ENCODE assay signal across 9 mouse cellular contexts in genomic region chr17:50331171-50332011, GRCm38 (mm10). TPM values are rescaled to one million over a fixed set of nuclear protein-coding genes. Genes with fewer than 3 reads are reported as not detected.
DNase-seq lines count a peak whose midpoint lies in the region; ATAC-seq and TF ChIP-seq lines count a peak whose summit lies in the region.
"Had no signal": no experiment of that assay in that cellular context is flagged by ENCODE, and none has a peak within 500 bp of the region (broad histone marks: within the 10 kb centered on the region; RNA-seq: fewer than 3 reads in every experiment).

No protein-coding gene starts in this region.

- TF ChIP-seq CTCF in MEL (IDR thresholded peaks at IDR 0.05 in 2 of 3, conservative IDR thresholded peaks at IDR 0.05 in 1 of 3; ENCODE audit: control insufficient read depth in 1 of 3, insufficient read depth in 1 of 3, low read depth in 2 of 3, low read length in 3 of 3, poor library complexity in 1 of 3, severe bottlenecking in 1 of 3): no peak

- 0 out of 2 replicates have a peak, but pooled peaks have one; percentile 60 for ATAC-seq in erythroid progenitor cell, adult 5-6 weeks (replicated peaks; ENCODE audit: low FRiP score, poor library complexity, severe bottlenecking)
- no peak for ATAC-seq in forebrain, embryonic 11.5 days (replicated peaks; ENCODE audit: low FRiP score)

- peak overlapping the region; percentile 72 for H3K9ac ChIP-seq in MEL (ENCODE audit: control insufficient read depth, low read depth, low read length, poor library complexity, severe bottlenecking)
- H3K9ac ChIP-seq in forebrain, embryonic 11.5 days (ENCODE audit: low read length): no peak overlapping the region
- H3K9ac ChIP-seq: midbrain, embryonic 12.5 days had no signal

- H3K4me3 ChIP-seq in MEL (ENCODE audit: control insufficient read depth in 1 of 2, insufficient read depth in 1 of 2, low read depth in 2 of 2, low read length in 2 of 2): peak overlapping the region; percentile 59 to 60
- no peak overlapping the region for H3K4me3 ChIP-seq in macrophage (ENCODE audit: inconsistent target)
- H3K4me3 ChIP-seq in forebrain, embryonic 11.5 days (ENCODE audit: low read depth, low read length): no peak overlapping the region
- H3K4me3 ChIP-seq: midbrain, embryonic 12.5 days had no signal

- no peak overlapping the region for H3K4me2 ChIP-seq in forebrain, embryonic 11.5 days (ENCODE audit: low read depth, low read length, severe bottlenecking)
- H3K4me2 ChIP-seq: midbrain, embryonic 12.5 days had no signal

- no peaks in the 10 kb centered on the region for H3K9me3 ChIP-seq in MEL (replicated peaks; ENCODE audit: insufficient read depth, low read length)
- no peaks in the 10 kb centered on the region for H3K9me3 ChIP-seq in forebrain, embryonic 11.5 days (ENCODE audit: control insufficient read depth, low read length)
- H3K9me3 ChIP-seq: midbrain, embryonic 12.5 days had no signal

- H3K36me3 ChIP-seq in MEL (ENCODE audit: control insufficient read depth in 1 of 2, insufficient read depth in 2 of 2, low read length in 2 of 2) (peaks cover 0 to 41% of the 10 kb centered on the region in 2 experiments; a peak in 2 of 4 replicates), macrophage (ENCODE audit: inconsistent target) (no peaks in the 10 kb centered on the region)
- H3K36me3 ChIP-seq in forebrain, embryonic 11.5 days (ENCODE audit: control insufficient read depth, insufficient read depth, low read length): no peaks in the 10 kb centered on the region
- H3K36me3 ChIP-seq: midbrain, embryonic 12.5 days had no signal

- no peak for TF ChIP-seq RAD21 in MEL (IDR thresholded peaks at IDR 0.05; ENCODE audit: low read depth, low read length)

- WGBS in macrophage (ENCODE audit: missing documents): 34% methylated on average over 8 of the region's 8 CpGs
- WGBS in forebrain, embryonic 11.5 days: 90% methylated on average over 8 of the region's 8 CpGs

- H3K27ac ChIP-seq in MEL (ENCODE audit: control insufficient read depth, low read depth, low read length): peak overlapping the region; percentile 93
- H3K27ac ChIP-seq in macrophage: 0 out of 2 replicates have a peak overlapping the region, but pooled peaks have one; percentile 4
- no peak overlapping the region for H3K27ac ChIP-seq in forebrain, embryonic 11.5 days (ENCODE audit: low read depth, low read length)
- H3K27ac ChIP-seq: midbrain, embryonic 12.5 days had no signal

- peak in 1 of 2 experiments; percentile 55; a peak in 1 of 4 replicates for TF ChIP-seq POLR2A in MEL (IDR thresholded peaks at IDR 0.05; ENCODE audit: control insufficient read depth in 1 of 2, insufficient read depth in 1 of 2, low read depth in 1 of 2, low read length in 2 of 2, poor library complexity in 1 of 2)

- no peaks in the 10 kb centered on the region for H3K27me3 ChIP-seq in MEL (ENCODE audit: control insufficient read depth in 1 of 2, insufficient read depth in 2 of 2, low read length in 2 of 2)
- no peaks in the 10 kb centered on the region for H3K27me3 ChIP-seq in forebrain, embryonic 11.5 days (ENCODE audit: control insufficient read depth, insufficient read depth, low read length)
- H3K27me3 ChIP-seq: midbrain, embryonic 12.5 days had no signal

- H3K79me2 ChIP-seq in MEL (ENCODE audit: control insufficient read depth, insufficient read depth, low read length, poor library complexity) (no peaks in the 10 kb centered on the region), macrophage (ENCODE audit: inconsistent target) (no peaks in the 10 kb centered on the region)

- TF ChIP-seq EP300 in MEL (IDR thresholded peaks at IDR 0.05; ENCODE audit: low read depth in 1 of 2, low read length in 2 of 2): peak; percentile 91 to 92

- peaks cover 23 to 43% of the 10 kb centered on the region in 2 experiments for H3K4me1 ChIP-seq in MEL (ENCODE audit: control insufficient read depth in 1 of 2, insufficient read depth in 2 of 2, low read length in 2 of 2)
- H3K4me1 ChIP-seq in forebrain, embryonic 11.5 days (replicated peaks; ENCODE audit: control insufficient read depth, insufficient read depth, low read length): no peaks in the 10 kb centered on the region
- H3K4me1 ChIP-seq: midbrain, embryonic 12.5 days had no signal

- peak; percentile 91 for DNase-seq in MEL (ENCODE audit: low read depth, low spot score)
- peak; percentile 7 to 17 for DNase-seq in kidney, adult 8-10 months
- no peak for DNase-seq in forebrain, embryonic 11.5 days (ENCODE audit: low spot score)
- DNase-seq in urinary bladder, adult 18-20 months (ENCODE audit: low spot score in 2 of 2): no peak
- DNase-seq in cerebellum, adult 8-10 months: no peak
- DNase-seq in embryo, embryonic 10.5 days (ENCODE audit: low spot score): no peak

TF ChIP-seq in MEL, 35 proteins besides CTCF, POLR2A, EP300 and RAD21 (continues in another document):
- TF ChIP-seq MYC (IDR thresholded peaks at IDR 0.05; ENCODE audit: low read depth, low read length) (peak; percentile 26; the same call in 1 of the 2 replicates), MYB (IDR thresholded peaks at IDR 0.05; ENCODE audit: low read depth, low read length) (0 out of 2 replicates have a peak, but pooled peaks have one; percentile 4), USF2 (IDR thresholded peaks at IDR 0.05; ENCODE audit: borderline replicate concordance in 1 of 2, insufficient read depth in 1 of 2, low read depth in 1 of 2, low read length in 2 of 2) (no peak), TAL1 (IDR thresholded peaks at IDR 0.05; ENCODE audit: low read length) (peak; percentile 66), HCFC1 (IDR thresholded peaks at IDR 0.05; ENCODE audit: low read depth, low read length) (peak; percentile 69), ZNF384 (IDR thresholded peaks at IDR 0.05; ENCODE audit: low read depth, low read length) (peak; percentile 99), MXI1 (IDR thresholded peaks at IDR 0.05; ENCODE audit: low read depth, low read length) (peak; percentile 71), KAT2A (conservative IDR thresholded peaks at IDR 0.05; ENCODE audit: low read depth, low read length) (no peak), SIN3A (IDR thresholded peaks at IDR 0.05; ENCODE audit: low read length) (peak; percentile 66), CHD2 (IDR thresholded peaks at IDR 0.05; ENCODE audit: low read length) (peak; percentile 56), RCOR1 (IDR thresholded peaks at IDR 0.05; ENCODE audit: low read depth, low read length) (peak; percentile 93), SMC3 (IDR thresholded peaks at IDR 0.05; ENCODE audit: low read depth, low read length) (no peak), USF1 (IDR thresholded peaks at IDR 0.05; ENCODE audit: low read depth, low read length) (no peak), BHLHE40 (IDR thresholded peaks at IDR 0.05; ENCODE audit: borderline replicate concordance, low read depth, low read length) (peak; percentile 22), TCF12 (IDR thresholded peaks at IDR 0.05; ENCODE audit: low read depth, low read length) (peak; percentile 93), GATA1 (IDR thresholded peaks at IDR 0.05; ENCODE audit: low read depth, low read length) (peak; percentile 95), MAX (IDR thresholded peaks at IDR 0.05; ENCODE audit: low read length) (peak; percentile 60), NRF1 (IDR thresholded peaks at IDR 0.05; ENCODE audit: insufficient read depth, low read depth, low read length, poor library complexity, severe bottlenecking) (peak; percentile 15; the same call in 1 of the 2 replicates), ZKSCAN1 (IDR thresholded peaks at IDR 0.05; ENCODE audit: low read depth, low read length) (peak; percentile 54; the same call in 1 of the 2 replicates), ZMIZ1 (IDR thresholded peaks at IDR 0.05; ENCODE audit: low read depth, low read length) (peak; percentile 58; the same call in 1 of the 2 replicates), NELFE (IDR thresholded peaks at IDR 0.05; ENCODE audit: low read depth, low read length) (peak; percentile 42), ZC3H11A (IDR thresholded peaks at IDR 0.05; ENCODE audit: low read depth, low read length) (no peak), CHD1 (IDR thresholded peaks at IDR 0.05; ENCODE audit: low read depth, low read length) (no peak; the same call in 1 of the 2 replicates), E2F4 (IDR thresholded peaks at IDR 0.05; ENCODE audit: borderline replicate concordance, low read depth, low read length) (no peak), POLR2AphosphoS5 (IDR thresholded peaks at IDR 0.05; ENCODE audit: borderline replicate concordance, low read depth, low read length) (no peak), MAZ (IDR thresholded peaks at IDR 0.05; ENCODE audit: low read depth, low read length) (peak; percentile 81; the same call in 1 of the 2 replicates), JUND (IDR thresholded peaks at IDR 0.05; ENCODE audit: low read depth, low read length) (no peak), ETS1 (IDR thresholded peaks at IDR 0.05; ENCODE audit: low read depth, low read length) (peak; percentile 91), UBTF (IDR thresholded peaks at IDR 0.05; ENCODE audit: borderline replicate concordance, insufficient read depth, low read depth, low read length) (0 out of 2 replicates have a peak, but pooled peaks have one; percentile 13), POLR2AphosphoS2 (IDR thresholded peaks at IDR 0.05; ENCODE audit: low read length) (peak; percentile 57; the same call in 1 of the 2 replicates), TBP (IDR thresholded peaks at IDR 0.05; ENCODE audit: low read depth, low read length) (peak; percentile 49), GABPA (IDR thresholded peaks at IDR 0.05; ENCODE audit: low read depth, low read length) (no peak), MAFK (IDR thresholded peaks at IDR 0.05; ENCODE audit: borderline replicate concordance, low read depth, low read length) (no peak)

RNA-seq across cellular contexts. Expression of gene Dazl, which starts 38.0 kb away (rescaled TPM):
- total RNA-seq in MEL (2012; rRNA removed): 1.0 and 1.4 TPM in 2 replicates
- under 1 TPM in 1 of 2 experiments, not detected in 1; 0.10 TPM for polyA plus RNA-seq in MEL (2012; ENCODE audit: insufficient read depth in 1 of 2, insufficient read length in 2 of 2, low read depth in 1 of 2, low replicate concordance in 2 of 2, missing spikeins in 1 of 2)
- total RNA-seq in erythroid progenitor cell, adult 5-6 weeks (2015; ENCODE audit: low replicate concordance): not detected in 2 replicates
- total RNA-seq in erythroid progenitor cell, adult 5-6 weeks (2017; ENCODE audit: low replicate concordance): not detected in 2 replicates
- under 1 TPM in 2 of 26 experiments, not detected in 24; 0.22 to 0.27 TPM for total RNA-seq in macrophage (2018; cell fraction: chromatin; rRNA removed)
- under 1 TPM in 21 of 26 experiments, not detected in 5; 0.03 to 0.40 (median 0.09) TPM for total RNA-seq in macrophage (2018; cell fraction: cytosol; rRNA removed)
- total RNA-seq in macrophage (2018; cell fraction: nucleus; rRNA removed): 1 to 10 TPM in 1 of 26 experiments, under 1 TPM in 2, not detected in 23; 0.68 to 1.3 (median 0.76) TPM
- polyA plus RNA-seq in macrophage (2018): 0.21 TPM in 1 of 3 replicates, not detected in the others
- not detected in 2 replicates for polyA plus RNA-seq in forebrain, embryonic 11.5 days (2014; fragmentation: Nextera tagmentation; extraction: Ambion mirVana)

Comparison
In these comparisons a context has a peak if more than half of its experiments do, and no peak if none do; other contexts are left out.
1. DNase-seq: peak in MEL (single experiment) and kidney, adult 8-10 months (2 of 2); none in forebrain, embryonic 11.5 days (single experiment), urinary bladder, adult 18-20 months (0 of 2), cerebellum, adult 8-10 months (single experiment) and embryo, embryonic 10.5 days (single experiment).
2. H3K4me3 ChIP-seq: peak in MEL (2 of 2); none in macrophage (single experiment) and forebrain, embryonic 11.5 days (single experiment).